Mouse (Mus musculus) cerebellum, adult 2 months (tissue): Measurements from ENCODE around the gene Dydc1. TPM values are rescaled to one million over a fixed set of nuclear protein-coding genes. Genes with fewer than 3 reads are reported as not detected.
A peak's percentile ranks its signal among the peaks of the same experiment; 100 is the strongest.

Experiments
- DNase-seq, 2 experiments: peaks; one replicate each; pipeline ENCODE4 v3.0.0; 2021
- H3K27ac ChIP-seq: fragments of 200-500 bp; 2 replicates; pipeline ENCODE4 v1.5.1; 2012; ENCODE audit warnings: low read length, control low read depth, inconsistent platforms; ENCODE audit not compliant: insufficient read depth
- H3K27me3 ChIP-seq: fragments of 200-500 bp; 2 replicates; pipeline ENCODE4 v1.6.1; 2012; ENCODE audit warnings: inconsistent platforms, mild to moderate bottlenecking, low read length, moderate library complexity; ENCODE audit not compliant: control insufficient read depth, insufficient read depth
- H3K4me1 ChIP-seq: fragments of 200-500 bp; 2 replicates; pipeline ENCODE4 v1.6.1; 2011; ENCODE audit warnings: low read length; ENCODE audit not compliant: control insufficient read depth, insufficient read depth
- H3K4me3 ChIP-seq: fragments of 200-500 bp; replicated peaks from 2 replicates; pipeline ENCODE3; 2011; ENCODE audit warnings: mild to moderate bottlenecking, low read depth, low read length, control low read depth; ENCODE audit not compliant: insufficient read depth
- CTCF ChIP-seq: fragments of 200-500 bp; IDR thresholded peaks from 2 replicates; pipeline ENCODE4 v1.5.1; 2011; ENCODE audit warnings: low read depth, mild to moderate bottlenecking, control low read depth, low read length, moderate library complexity, borderline replicate concordance; ENCODE audit not compliant: insufficient read depth
- POLR2A ChIP-seq: fragments of 200-500 bp; IDR thresholded peaks from 2 replicates; pipeline ENCODE4 v1.6.1; 2011; ENCODE audit warnings: low read length, control low read depth, borderline replicate concordance; ENCODE audit not compliant: insufficient read depth
- WGBS: fragments of 180-500 bp; shearing (Covaris S2); methylation state at CpG from one replicate; pipeline ENCODE4 v1.1.7; 2018; 5-methylcytosine and 5-hydroxymethylcytosine counted together
- polyA plus RNA-seq: library from polyadenylated mRNA; depleted of rRNA; stranded (reverse); fragments of >200 nt; gene quantifications from 2 replicates; pipeline ENCODE4 v1.2.3, GENCODE M21; 2012

The Dydc1 gene
- polyA plus RNA-seq, 1 experiment: not detected

DNA sequence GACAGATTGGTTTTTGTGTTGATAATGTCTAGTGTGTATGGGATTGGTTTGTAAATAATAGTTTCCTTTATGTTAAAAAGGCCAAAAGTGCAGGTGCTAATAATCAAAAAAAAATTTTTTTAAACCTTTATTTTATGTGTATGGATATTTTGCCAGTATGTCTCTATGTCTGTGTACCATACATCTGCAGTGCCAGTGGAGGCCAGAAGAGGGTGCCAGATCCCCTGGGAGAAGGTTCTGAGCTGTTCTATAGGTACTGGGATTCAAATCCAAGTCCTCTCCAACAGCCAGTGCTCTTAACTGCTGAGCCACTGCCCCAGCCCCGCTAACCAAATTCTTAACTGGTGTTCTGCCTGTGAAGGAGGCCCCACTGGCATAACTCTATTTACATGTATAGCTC, 14.8 kb downstream of the Dydc1 start:
- WGBS: 88% methylated on average over 1 of the region's 1 CpGs
- H3K4me3 ChIP-seq: no peak overlapping the region
- no peak for DNase-seq
- peak; percentile 17; the same call in 1 of the 2 replicates for TF ChIP-seq CTCF
- no peak for TF ChIP-seq POLR2A
- no peaks in the 10 kb centered on the region for H3K27me3 ChIP-seq
- H3K27ac ChIP-seq: no peak overlapping the region
- no peaks in the 10 kb centered on the region for H3K4me1 ChIP-seq

DNA sequence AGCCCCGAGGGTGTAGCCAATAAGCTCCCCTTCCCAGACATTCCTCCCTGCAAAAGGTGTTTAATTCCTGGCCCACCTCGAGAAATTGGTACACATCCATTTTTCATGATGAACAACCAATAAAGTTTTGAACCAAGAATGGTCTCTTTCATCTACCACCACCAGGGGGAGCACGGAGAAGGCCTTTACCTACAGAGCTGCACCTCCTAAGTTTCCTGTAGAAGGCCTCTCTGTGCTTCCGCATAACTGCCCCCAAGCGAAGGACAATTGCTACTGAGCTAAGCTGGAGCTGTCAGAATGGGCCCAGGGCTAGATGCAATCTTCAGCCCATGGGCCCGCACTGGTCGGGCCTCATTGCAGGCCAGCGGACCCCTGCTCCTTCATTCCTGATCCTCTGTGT, 18.1 kb downstream of the Dydc1 start:
- WGBS: 54% methylated on average over 8 of the region's 8 CpGs
- no peaks in the 10 kb centered on the region for H3K27me3 ChIP-seq
- DNase-seq: no peak

DNA sequence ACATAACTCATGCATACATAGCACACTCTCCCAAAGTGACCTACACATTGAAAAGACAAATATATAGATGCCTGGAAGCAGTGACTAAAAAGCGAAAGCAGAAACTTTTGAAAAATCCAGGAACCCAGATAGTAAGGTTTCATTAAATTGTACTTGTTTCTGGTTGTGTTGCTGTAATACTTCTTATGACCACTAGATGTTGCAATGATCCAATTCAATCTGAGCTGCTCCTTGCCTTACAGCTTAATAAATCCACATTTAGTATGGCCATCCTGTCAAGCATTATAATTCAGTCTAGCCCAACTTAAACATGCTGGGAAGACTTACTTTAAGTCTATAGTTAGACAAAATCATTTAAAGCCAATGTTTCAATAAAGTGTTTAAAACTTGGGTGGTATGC, 21.4 kb downstream of the Dydc1 start:
- WGBS: 56% methylated on average over 1 of the region's 1 CpGs
- TF ChIP-seq POLR2A: no peak
- peak; percentile 31; the same call in 1 of the 2 replicates for TF ChIP-seq CTCF
- no peak overlapping the region for H3K4me3 ChIP-seq
- H3K27me3 ChIP-seq: no peaks in the 10 kb centered on the region
- DNase-seq: no peak
- no peaks in the 10 kb centered on the region for H3K4me1 ChIP-seq
- no peak overlapping the region for H3K27ac ChIP-seq

More for the DNA sequence above, 18.1 kb downstream of the Dydc1 start:
- TF ChIP-seq CTCF (no peak), POLR2A (no peak)
- Histone ChIP-seq H3K4me1 (no peaks in the 10 kb centered on the region), H3K27ac (no peak overlapping the region), H3K4me3 (no peak overlapping the region)

GRCm38 (mm10) chr14:41096296-41096860, 23.7 kb downstream of the Dydc1 start:
- Histone ChIP-seq H3K4me1 (no peaks in the 10 kb centered on the region), H3K27ac (no peak overlapping the region), H3K4me3 (no peak overlapping the region), H3K27me3 (no peaks in the 10 kb centered on the region)
- TF ChIP-seq POLR2A: no peak
- TF ChIP-seq CTCF: no peak
- DNase-seq: no peak
- 65% methylated on average over 3 of the region's 3 CpGs for WGBS

DNA sequence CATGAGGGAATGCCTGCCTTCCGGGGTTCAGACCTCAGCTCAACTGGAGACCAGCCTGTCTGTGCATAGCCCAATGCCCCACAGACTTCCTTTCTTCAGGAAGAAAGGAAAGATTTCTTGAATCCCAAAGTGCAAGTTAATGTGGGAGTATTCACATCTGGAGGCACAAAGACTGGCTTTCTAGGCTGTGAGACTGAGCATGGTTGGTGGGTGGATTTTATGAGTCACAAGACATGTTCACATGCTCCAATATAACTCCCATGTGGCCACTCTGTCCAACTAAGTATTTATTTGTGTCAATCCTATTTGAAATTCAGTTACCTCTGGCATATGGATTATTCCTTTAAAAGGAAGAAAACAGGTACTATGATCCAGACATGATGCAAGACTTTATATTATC, 26.0 kb downstream of the Dydc1 start:
- no peak for DNase-seq
- WGBS: 92% methylated on average over 1 of the region's 1 CpGs
- TF ChIP-seq POLR2A (no peak), CTCF (no peak)
- Histone ChIP-seq H3K27me3 (no peaks in the 10 kb centered on the region), H3K27ac (no peak overlapping the region), H3K4me3 (no peak overlapping the region), H3K4me1 (no peaks in the 10 kb centered on the region)

GRCm38 (mm10) chr14:41100712-41101111, 28.0 kb downstream of the Dydc1 start:
- TF ChIP-seq CTCF (no peak), POLR2A (no peak)

GRCm38 (mm10) chr14:41101242-41101641, 28.5 kb downstream of the Dydc1 start:
- H3K4me1 ChIP-seq: no peaks in the 10 kb centered on the region
- WGBS: 82% methylated on average over 5 of the region's 5 CpGs
- no peaks in the 10 kb centered on the region for H3K27me3 ChIP-seq
- H3K4me3 ChIP-seq: no peak overlapping the region
- no peak for DNase-seq
- no peak for TF ChIP-seq POLR2A
- no peak for TF ChIP-seq CTCF
- no peak overlapping the region for H3K27ac ChIP-seq

More at GRCm38 (mm10) chr14:41100712-41101111, 28.0 kb downstream of the Dydc1 start:
- Histone ChIP-seq H3K27ac (no peak overlapping the region), H3K4me3 (no peak overlapping the region), H3K4me1 (no peaks in the 10 kb centered on the region), H3K27me3 (no peaks in the 10 kb centered on the region)
- DNase-seq: no peak
- 87% methylated on average over 3 of the region's 3 CpGs for WGBS

DNA sequence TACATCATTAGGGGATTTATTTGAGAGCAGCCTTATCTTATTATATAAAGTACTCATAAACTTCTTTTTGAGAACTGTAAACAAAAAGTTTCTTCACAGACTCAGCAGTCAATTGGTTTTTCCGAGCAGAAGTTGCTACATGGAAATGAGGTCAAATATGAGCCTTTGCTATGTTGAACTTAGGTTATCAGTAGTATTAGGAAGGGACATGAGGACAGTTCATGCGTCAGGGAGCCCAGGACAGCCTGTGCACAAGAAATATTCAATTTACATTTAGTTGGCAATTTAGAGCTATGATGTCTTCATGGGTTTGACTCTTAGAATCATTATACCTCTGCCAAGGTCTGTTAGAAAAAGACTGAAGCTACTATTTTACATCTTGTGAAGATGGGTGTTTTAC, 29.6 kb downstream of the Dydc1 start:
- no peak overlapping the region for H3K4me3 ChIP-seq
- 84% methylated on average over 2 of the region's 2 CpGs for WGBS

More for the DNA sequence above, 29.6 kb downstream of the Dydc1 start:
- Histone ChIP-seq H3K27me3 (no peaks in the 10 kb centered on the region), H3K4me1 (no peaks in the 10 kb centered on the region), H3K27ac (no peak overlapping the region)
- DNase-seq: no peak
- TF ChIP-seq CTCF (no peak), POLR2A (no peak)
